Mouse (Mus musculus) embryo, embryonic 10 days (tissue): ENCODE data around the gene Coq5.
A peak's percentile ranks its signal among the peaks of the same experiment; 100 is the strongest.

Experiments used
- DNase-seq: peaks from one replicate; pipeline ENCODE4 v3.0.0-alpha.2; 2015; ENCODE audit warnings: low spot score

Gene Coq5

GRCm38 (mm10) chr5:115312816-115313667 lies 33.6 kb downstream of the Coq5 start:
- no peak for DNase-seq

DNA sequence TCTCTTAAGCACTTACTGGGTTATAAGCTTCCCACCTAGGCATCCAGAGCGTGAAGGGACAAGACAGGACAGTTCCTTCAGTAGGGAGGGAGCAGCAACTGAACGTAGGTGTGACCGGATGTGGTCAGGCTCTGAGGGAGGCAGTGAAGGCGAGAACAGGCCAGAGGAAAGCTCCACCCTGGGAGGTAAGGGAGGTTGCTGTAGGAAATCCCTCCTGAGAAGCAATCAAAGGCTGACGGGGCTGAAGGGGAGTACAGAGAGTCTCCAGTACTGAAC lies 34.1 kb downstream of the Coq5 start:
- DNase-seq: no peak

DNA sequence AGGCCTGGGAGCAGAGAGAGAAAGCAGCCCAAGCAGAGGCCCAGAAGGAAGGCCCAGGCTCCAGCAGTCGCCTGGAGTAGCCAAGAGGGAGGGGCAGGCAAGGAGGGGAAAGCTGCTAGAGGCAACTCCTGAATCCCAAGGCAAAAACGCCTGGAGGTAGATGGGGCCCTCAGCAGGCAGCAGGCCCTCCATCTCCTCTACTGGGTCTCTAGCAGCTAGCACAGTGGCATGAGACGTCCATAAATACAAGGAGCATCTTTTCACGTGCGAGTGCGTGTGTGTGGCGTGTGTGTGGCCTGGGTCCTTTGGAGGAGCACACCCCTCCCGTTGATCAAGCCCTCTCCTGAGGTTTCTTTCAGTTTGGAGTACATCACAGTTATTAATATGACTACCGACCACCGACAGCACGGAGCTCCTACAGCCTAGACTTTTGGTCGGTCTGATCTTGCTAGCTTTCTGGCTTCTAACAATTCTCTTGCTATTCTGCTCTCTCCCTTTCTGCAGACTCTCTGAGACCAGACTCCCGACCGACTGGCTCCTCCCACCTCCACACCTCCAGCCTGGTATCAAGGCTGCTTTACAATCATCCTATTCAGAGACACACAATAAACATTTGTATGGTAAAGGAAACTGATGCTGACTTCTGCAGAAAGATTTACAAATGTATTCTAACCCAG lies 37.6 kb downstream of the Coq5 start:
- DNase-seq: peak; percentile 39

DNA sequence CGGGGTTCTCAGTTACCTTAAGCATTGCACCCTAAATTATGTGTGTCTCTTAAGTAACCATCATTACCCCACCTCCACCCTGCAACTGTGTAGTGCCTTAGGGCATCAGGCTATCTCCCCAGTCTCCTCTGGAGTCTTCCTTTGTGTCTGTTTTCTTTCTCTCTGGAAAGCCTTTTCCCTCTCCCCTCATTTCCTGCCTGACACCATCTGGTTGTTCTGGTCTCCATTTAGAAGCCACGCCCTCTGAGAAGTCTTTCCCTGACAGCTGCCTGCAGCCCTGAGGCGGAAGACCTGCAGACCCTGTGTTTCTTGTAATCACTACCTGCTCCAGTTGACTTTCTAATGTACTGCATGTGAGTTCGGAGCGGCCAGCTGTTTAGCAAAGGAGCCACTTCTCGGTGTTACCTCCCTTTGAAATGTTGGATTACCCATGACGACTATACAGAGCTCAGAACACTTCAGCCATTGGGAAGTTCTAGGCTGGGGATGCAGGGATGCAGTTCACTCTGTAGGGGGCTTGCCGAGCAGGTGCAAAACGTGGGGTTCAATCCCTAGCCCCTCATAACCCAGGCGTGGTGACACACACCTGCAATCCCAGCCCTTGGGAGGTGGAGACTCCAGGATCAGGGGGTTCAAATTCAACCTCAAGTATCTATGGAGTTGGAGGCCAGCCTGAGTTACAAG lies 38.3 kb downstream of the Coq5 start:
- DNase-seq: peak; percentile 87

GRCm38 (mm10) chr5:115319004-115319940 lies 39.8 kb downstream of the Coq5 start:
- DNase-seq: peak; percentile 91

DNA sequence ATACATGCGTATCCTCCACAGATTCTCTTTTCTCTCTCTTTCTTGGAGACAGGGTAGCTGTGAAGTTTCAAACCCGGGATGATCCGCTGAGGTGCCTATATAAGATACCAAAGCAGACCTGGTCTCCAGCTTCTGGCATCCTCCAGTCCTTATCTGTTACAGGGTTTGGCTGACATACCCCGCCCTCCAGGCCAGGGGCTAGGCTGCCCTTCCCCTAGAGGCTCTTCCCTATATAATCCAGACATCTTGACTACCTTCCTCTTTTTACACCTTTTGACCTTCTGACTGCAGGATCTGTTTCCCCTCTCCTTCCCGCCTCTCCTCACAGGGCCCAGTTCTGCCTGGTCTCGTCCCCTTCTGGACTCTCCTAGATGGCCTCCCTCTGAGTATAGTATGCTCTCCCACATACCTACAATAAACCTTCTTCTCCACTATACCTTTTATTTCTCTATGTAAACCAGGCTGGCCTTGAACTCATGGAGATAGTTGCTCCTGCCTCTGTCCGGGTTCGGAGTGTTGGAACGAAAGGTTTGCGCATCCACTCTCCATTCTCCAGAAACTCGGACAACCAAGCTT lies 46.9 kb downstream of the Coq5 start:
- DNase-seq: no peak

GRCm38 (mm10) chr5:115326875-115327609 lies 47.6 kb downstream of the Coq5 start, which contains the start of gene Srsf9:
TSS of gene Srsf9 (plus strand) at chr5:115327177.
- peak; percentile 95 for DNase-seq

GRCm38 (mm10) chr5:115327610-115328548 lies 48.4 kb downstream of the Coq5 start:
- peak; percentile 56 for DNase-seq

GRCm38 (mm10) chr5:115330955-115331354 lies 51.5 kb downstream of the Coq5 start:
- no peak for DNase-seq

DNA sequence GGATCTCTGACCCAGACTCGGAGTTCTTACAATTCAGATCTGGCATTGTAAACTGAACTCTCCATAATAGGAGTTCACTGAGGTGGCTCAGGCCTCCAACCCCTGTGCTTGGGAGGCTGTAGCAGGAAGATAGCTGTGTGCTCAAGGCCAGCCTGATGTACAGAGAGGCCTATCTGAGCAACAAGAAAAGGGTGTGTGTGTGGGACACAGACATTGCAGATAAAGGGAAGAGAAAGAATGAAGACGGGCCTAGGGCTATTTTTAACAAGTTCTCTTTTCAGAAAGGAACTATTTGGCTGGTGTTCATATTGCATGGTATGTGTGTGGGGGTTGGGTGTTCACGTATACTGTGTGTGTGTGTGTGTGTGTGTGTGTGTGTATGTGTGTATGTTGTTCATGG lies 54.2 kb downstream of the Coq5 start:
- no peak for DNase-seq

DNA sequence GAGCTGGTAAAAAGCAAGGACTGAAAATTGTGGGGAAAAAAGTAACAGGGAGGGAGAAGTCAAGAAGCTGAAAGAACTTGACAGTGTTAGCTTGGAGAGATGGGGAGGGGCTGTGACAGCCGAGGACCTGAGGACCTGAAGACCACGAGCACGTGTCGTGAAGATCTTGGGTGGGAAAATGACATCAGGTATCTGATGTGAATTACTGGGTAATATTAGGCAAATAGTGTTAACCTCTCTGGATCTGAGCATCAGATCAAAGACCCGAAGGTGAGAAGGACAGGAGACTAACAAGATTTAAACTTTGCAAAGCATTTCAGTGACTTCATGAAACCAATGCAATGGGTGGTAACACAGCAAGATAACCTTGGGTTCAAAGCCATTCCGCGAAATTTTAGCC lies 60.5 kb downstream of the Coq5 start:
- no peak for DNase-seq

GRCm38 (mm10) chr5:115340577-115341313 lies 61.3 kb downstream of the Coq5 start, which contains the start of the genes Gatc and Triap1:
TSS of gene Gatc (minus strand) at chr5:115341178.
TSS of gene Triap1 (plus strand) at chr5:115341225.
- peak; percentile 96 for DNase-seq

- no peak for DNase-seq
These were observed 62.1 kb downstream of the Coq5 start for GRCm38 (mm10) chr5:115341314-115342165.
